Mouse (Mus musculus): Measurements from ENCODE around the gene Dpp6. TPM values are rescaled to one million over a fixed set of nuclear protein-coding genes. Genes with fewer than 3 reads are reported as not detected.

The Dpp6 gene
- polyA plus RNA-seq, 1 experiment: not detected

- TF ChIP-seq CTCF (IDR thresholded peaks at IDR 0.05; ENCODE audit: control insufficient read depth, insufficient read depth, low read length): no peak
- no peak for TF ChIP-seq POLR2A (IDR thresholded peaks at IDR 0.05; ENCODE audit: borderline replicate concordance, control insufficient read depth, low read depth, low read length)
- WGBS: 79% methylated on average over 4 of the region's 4 CpGs
- Histone ChIP-seq H3K27ac (ENCODE audit: control insufficient read depth, insufficient read depth, low read depth, low read length, poor library complexity) (no peak overlapping the region), H3K4me3 (replicated peaks; ENCODE audit: control insufficient read depth, low read depth, low read length) (no peak overlapping the region), H3K4me1 (ENCODE audit: control insufficient read depth, insufficient read depth, low read length) (no peaks in the 10 kb centered on the region)
Measured at GRCm38 (mm10) chr5:26888080-26888479, 71.1 kb downstream of the Dpp6 start.

GRCm38 (mm10) chr5:26894346-26894745, 77.3 kb downstream of the Dpp6 start:
- TF ChIP-seq POLR2A (IDR thresholded peaks at IDR 0.05; ENCODE audit: borderline replicate concordance, control insufficient read depth, low read depth, low read length) (no peak), CTCF (IDR thresholded peaks at IDR 0.05; ENCODE audit: control insufficient read depth, insufficient read depth, low read length) (no peak)
- 20% methylated on average over 3 of the region's 3 CpGs for WGBS
- Histone ChIP-seq H3K4me3 (replicated peaks; ENCODE audit: control insufficient read depth, low read depth, low read length) (no peak overlapping the region), H3K27ac (ENCODE audit: control insufficient read depth, insufficient read depth, low read depth, low read length, poor library complexity) (no peak overlapping the region), H3K4me1 (ENCODE audit: control insufficient read depth, insufficient read depth, low read length) (no peaks in the 10 kb centered on the region)

GRCm38 (mm10) chr5:26903786-26904185, 86.8 kb downstream of the Dpp6 start:
- H3K27ac ChIP-seq (ENCODE audit: control insufficient read depth, insufficient read depth, low read depth, low read length, poor library complexity): no peak overlapping the region
- no peak overlapping the region for H3K4me3 ChIP-seq (replicated peaks; ENCODE audit: control insufficient read depth, low read depth, low read length)
- WGBS: 7% methylated on average over 9 of the region's 9 CpGs
- TF ChIP-seq CTCF (IDR thresholded peaks at IDR 0.05; ENCODE audit: control insufficient read depth, insufficient read depth, low read length): no peak
- TF ChIP-seq POLR2A (IDR thresholded peaks at IDR 0.05; ENCODE audit: borderline replicate concordance, control insufficient read depth, low read depth, low read length): no peak
- no peaks in the 10 kb centered on the region for H3K4me1 ChIP-seq (ENCODE audit: control insufficient read depth, insufficient read depth, low read length)

GRCm38 (mm10) chr5:26904324-26905041, 87.5 kb downstream of the Dpp6 start:
- no peaks in the 10 kb centered on the region for H3K4me1 ChIP-seq (ENCODE audit: control insufficient read depth, insufficient read depth, low read length)
- TF ChIP-seq CTCF (IDR thresholded peaks at IDR 0.05; ENCODE audit: control insufficient read depth, insufficient read depth, low read length): no peak
- no peak for TF ChIP-seq POLR2A (IDR thresholded peaks at IDR 0.05; ENCODE audit: borderline replicate concordance, control insufficient read depth, low read depth, low read length)
- 5% methylated on average over 32 of the region's 32 CpGs for WGBS
- H3K4me3 ChIP-seq (replicated peaks; ENCODE audit: control insufficient read depth, low read depth, low read length): no peak overlapping the region
- no peak overlapping the region for H3K27ac ChIP-seq (ENCODE audit: control insufficient read depth, insufficient read depth, low read depth, low read length, poor library complexity)

GRCm38 (mm10) chr5:26907151-26907550, 90.1 kb downstream of the Dpp6 start:
- H3K27ac ChIP-seq (ENCODE audit: control insufficient read depth, insufficient read depth, low read depth, low read length, poor library complexity): no peak overlapping the region
- 74% methylated on average over 7 of the region's 7 CpGs for WGBS
- no peaks in the 10 kb centered on the region for H3K4me1 ChIP-seq (ENCODE audit: control insufficient read depth, insufficient read depth, low read length)
- H3K4me3 ChIP-seq (replicated peaks; ENCODE audit: control insufficient read depth, low read depth, low read length): no peak overlapping the region
- TF ChIP-seq CTCF (IDR thresholded peaks at IDR 0.05; ENCODE audit: control insufficient read depth, insufficient read depth, low read length) (no peak), POLR2A (IDR thresholded peaks at IDR 0.05; ENCODE audit: borderline replicate concordance, control insufficient read depth, low read depth, low read length) (no peak)

GRCm38 (mm10) chr5:26908612-26909011, 91.6 kb downstream of the Dpp6 start:
- Histone ChIP-seq H3K27ac (ENCODE audit: control insufficient read depth, insufficient read depth, low read depth, low read length, poor library complexity) (no peak overlapping the region), H3K4me3 (replicated peaks; ENCODE audit: control insufficient read depth, low read depth, low read length) (no peak overlapping the region), H3K4me1 (ENCODE audit: control insufficient read depth, insufficient read depth, low read length) (no peaks in the 10 kb centered on the region)
- TF ChIP-seq POLR2A (IDR thresholded peaks at IDR 0.05; ENCODE audit: borderline replicate concordance, control insufficient read depth, low read depth, low read length): no peak
- no peak for TF ChIP-seq CTCF (IDR thresholded peaks at IDR 0.05; ENCODE audit: control insufficient read depth, insufficient read depth, low read length)
- WGBS: 57% methylated on average over 4 of the region's 4 CpGs

- Histone ChIP-seq H3K4me3 (replicated peaks; ENCODE audit: control insufficient read depth, low read depth, low read length) (no peak overlapping the region), H3K27ac (ENCODE audit: control insufficient read depth, insufficient read depth, low read depth, low read length, poor library complexity) (no peak overlapping the region), H3K4me1 (ENCODE audit: control insufficient read depth, insufficient read depth, low read length) (no peaks in the 10 kb centered on the region)
- TF ChIP-seq POLR2A (IDR thresholded peaks at IDR 0.05; ENCODE audit: borderline replicate concordance, control insufficient read depth, low read depth, low read length) (no peak), CTCF (IDR thresholded peaks at IDR 0.05; ENCODE audit: control insufficient read depth, insufficient read depth, low read length) (no peak)
Measured at GRCm38 (mm10) chr5:26910353-26910752, 93.3 kb downstream of the Dpp6 start.

GRCm38 (mm10) chr5:26911965-26912364, 95.0 kb downstream of the Dpp6 start:
- WGBS: 76% methylated on average over 3 of the region's 3 CpGs
- no peak overlapping the region for H3K27ac ChIP-seq (ENCODE audit: control insufficient read depth, insufficient read depth, low read depth, low read length, poor library complexity)
- no peak overlapping the region for H3K4me3 ChIP-seq (replicated peaks; ENCODE audit: control insufficient read depth, low read depth, low read length)
- TF ChIP-seq POLR2A (IDR thresholded peaks at IDR 0.05; ENCODE audit: borderline replicate concordance, control insufficient read depth, low read depth, low read length): no peak
- H3K4me1 ChIP-seq (ENCODE audit: control insufficient read depth, insufficient read depth, low read length): no peaks in the 10 kb centered on the region

GRCm38 (mm10) chr5:26918763-26919162, 101.8 kb downstream of the Dpp6 start:
- 83% methylated on average over 3 of the region's 3 CpGs for WGBS
- H3K27ac ChIP-seq (ENCODE audit: control insufficient read depth, insufficient read depth, low read depth, low read length, poor library complexity): no peak overlapping the region; the same call in 1 of the 2 replicates
- no peaks in the 10 kb centered on the region for H3K4me1 ChIP-seq (ENCODE audit: control insufficient read depth, insufficient read depth, low read length)
- no peak overlapping the region for H3K4me3 ChIP-seq (replicated peaks; ENCODE audit: control insufficient read depth, low read depth, low read length)
- TF ChIP-seq CTCF (IDR thresholded peaks at IDR 0.05; ENCODE audit: control insufficient read depth, insufficient read depth, low read length) (no peak), POLR2A (IDR thresholded peaks at IDR 0.05; ENCODE audit: borderline replicate concordance, control insufficient read depth, low read depth, low read length) (no peak)

Data from bone marrow, adult 2 months (tissue).